Mouse (Mus musculus): ENCODE results near the gene Mrpl22. TPM values are rescaled to one million over a fixed set of nuclear protein-coding genes. Genes with fewer than 3 reads are reported as not detected.
"Not testable (repeated sequence)": the region's sequence is repeated elsewhere in the genome, so short reads cannot be mapped to it uniquely, and the experiment has no call there.

Mrpl22 gene
- polyA plus RNA-seq, 1 experiment: 62.0 TPM

DNA sequence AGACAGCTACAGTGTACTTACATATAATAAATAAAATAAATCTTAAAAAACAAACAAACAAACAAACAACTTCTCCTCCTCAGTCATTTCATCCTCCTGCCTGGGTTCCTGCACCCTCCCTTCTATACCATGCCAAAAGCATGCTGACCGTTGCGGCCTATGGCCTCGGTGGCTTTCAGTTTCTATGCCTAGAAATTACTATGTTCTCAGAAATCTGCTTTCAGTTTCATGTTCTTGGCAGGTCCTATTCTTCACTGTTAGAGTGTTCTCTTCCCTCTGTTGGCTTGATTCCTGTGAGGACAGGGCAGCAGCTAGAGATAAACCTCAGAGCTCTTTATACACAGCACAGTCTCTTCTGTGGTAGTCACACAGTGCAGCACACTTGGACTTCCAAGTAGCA lies 12.1 kb downstream of the Mrpl22 start:
- H3K27me3 ChIP-seq (ENCODE audit: control insufficient read depth, insufficient read depth, low read length): no peaks in the 10 kb centered on the region
- H3K4me1 ChIP-seq (ENCODE audit: control insufficient read depth, insufficient read depth, low read length): no peaks in the 10 kb centered on the region
- no peak for DNase-seq
- TF ChIP-seq POLR2A (IDR thresholded peaks at IDR 0.05; ENCODE audit: borderline replicate concordance, insufficient read depth, low read length) (no peak), CTCF (IDR thresholded peaks at IDR 0.05; ENCODE audit: borderline replicate concordance, insufficient read depth, low read depth, low read length) (no peak)
- H3K27ac ChIP-seq (ENCODE audit: insufficient read depth, low read length): no peak overlapping the region
- WGBS: 86% methylated on average over 3 of the region's 3 CpGs
- no peak overlapping the region for H3K4me3 ChIP-seq (replicated peaks; ENCODE audit: insufficient read depth, low read depth, low read length)

DNA sequence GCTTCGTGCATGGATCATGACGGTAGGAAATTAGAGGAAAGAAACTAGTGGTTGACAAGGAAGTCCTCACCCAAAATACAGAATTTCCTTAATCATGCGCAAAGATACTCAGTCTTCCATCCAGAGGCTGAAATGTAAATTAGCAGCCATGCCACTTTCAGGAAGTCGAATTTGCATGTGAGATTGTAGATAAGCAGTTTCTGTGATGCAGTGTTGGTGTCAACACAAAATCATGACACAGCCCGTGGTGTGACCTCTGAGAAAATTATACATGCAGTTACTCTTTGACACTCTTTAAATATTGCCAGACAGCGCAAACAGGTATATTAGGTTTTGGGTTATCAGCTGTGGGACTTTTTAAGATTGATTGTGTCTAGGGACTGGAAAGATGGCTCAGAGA lies 18.2 kb downstream of the Mrpl22 start:
- H3K4me3 ChIP-seq (replicated peaks; ENCODE audit: insufficient read depth, low read depth, low read length): no peak overlapping the region
- WGBS: 94% methylated on average over 6 of the region's 6 CpGs

DNA sequence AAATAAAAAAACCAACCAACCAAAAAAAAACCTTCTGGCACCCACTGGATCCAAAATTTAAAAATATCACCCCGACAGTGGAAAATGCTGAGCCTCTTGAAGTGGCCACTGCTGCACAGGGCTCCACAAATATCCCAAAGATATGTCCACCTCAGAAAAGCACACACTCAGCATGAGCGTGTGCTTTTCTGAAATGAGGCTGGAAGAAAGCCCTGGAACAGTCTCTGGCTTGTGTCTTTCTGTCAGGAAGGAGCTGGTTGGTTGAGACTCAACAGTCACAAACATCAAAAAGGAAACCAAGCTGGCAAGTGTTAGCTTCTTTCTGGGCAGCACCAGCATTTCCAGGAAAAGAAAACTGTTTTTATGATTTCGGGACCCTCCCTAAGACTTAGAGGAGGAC lies 21.9 kb downstream of the Mrpl22 start:
- H3K4me1 ChIP-seq (ENCODE audit: control insufficient read depth, insufficient read depth, low read length): peaks cover 5% of the 10 kb centered on the region
- WGBS: 18% methylated on average over 3 of the region's 3 CpGs
- no peak overlapping the region for H3K4me3 ChIP-seq (replicated peaks; ENCODE audit: insufficient read depth, low read depth, low read length)
- H3K27ac ChIP-seq (ENCODE audit: insufficient read depth, low read length): peak overlapping the region; percentile 56; the same call in 1 of the 2 replicates
- no peak for TF ChIP-seq CTCF (IDR thresholded peaks at IDR 0.05; ENCODE audit: borderline replicate concordance, insufficient read depth, low read depth, low read length)
- TF ChIP-seq POLR2A (IDR thresholded peaks at IDR 0.05; ENCODE audit: borderline replicate concordance, insufficient read depth, low read length): no peak
- H3K27me3 ChIP-seq (ENCODE audit: control insufficient read depth, insufficient read depth, low read length): no peaks in the 10 kb centered on the region
- DNase-seq: peak; percentile 23 to 63

More for the DNA sequence above, 18.2 kb downstream of the Mrpl22 start:
- no peaks in the 10 kb centered on the region for H3K27me3 ChIP-seq (ENCODE audit: control insufficient read depth, insufficient read depth, low read length)
- DNase-seq: no peak
- TF ChIP-seq CTCF (IDR thresholded peaks at IDR 0.05; ENCODE audit: borderline replicate concordance, insufficient read depth, low read depth, low read length) (no peak), POLR2A (IDR thresholded peaks at IDR 0.05; ENCODE audit: borderline replicate concordance, insufficient read depth, low read length) (no peak)
- no peak overlapping the region for H3K27ac ChIP-seq (ENCODE audit: insufficient read depth, low read length)
- H3K4me1 ChIP-seq (ENCODE audit: control insufficient read depth, insufficient read depth, low read length): peaks cover 5% of the 10 kb centered on the region

DNA sequence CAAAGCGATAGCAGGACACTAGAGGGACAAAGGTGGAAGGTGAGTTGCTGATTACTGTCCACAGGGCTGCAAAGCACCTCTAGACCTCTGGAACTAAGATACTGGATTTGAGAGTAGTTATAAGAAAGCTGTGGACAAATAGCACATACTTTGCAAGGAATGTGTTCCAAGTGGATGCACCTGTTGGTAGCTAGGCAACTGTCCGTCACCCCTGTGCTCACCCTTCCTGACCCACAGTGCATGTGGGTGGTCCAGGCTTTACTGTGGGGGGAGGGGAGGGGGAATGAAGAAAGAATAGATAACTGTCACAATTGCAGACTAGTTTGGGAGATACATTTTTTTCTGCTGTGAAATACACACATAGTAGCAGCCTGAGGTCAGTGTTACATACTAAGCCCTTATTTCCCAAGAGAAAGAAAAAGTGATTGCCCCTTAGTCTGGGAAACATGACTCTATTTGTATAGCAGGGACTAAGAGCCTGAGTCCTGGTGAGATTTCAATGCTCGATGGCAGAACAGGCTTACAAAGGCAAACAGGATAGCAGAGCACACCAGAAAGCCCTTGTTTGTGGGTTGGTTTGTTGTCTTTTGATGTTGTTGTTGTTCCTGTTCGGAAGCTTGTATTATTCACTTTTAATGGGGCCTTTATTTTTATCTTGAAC lies 22.5 kb downstream of the Mrpl22 start:
- 62% methylated on average over 4 of the region's 4 CpGs for WGBS
- H3K27me3 ChIP-seq (ENCODE audit: control insufficient read depth, insufficient read depth, low read length): no peaks in the 10 kb centered on the region
- no peak overlapping the region for H3K27ac ChIP-seq (ENCODE audit: insufficient read depth, low read length)
- peaks cover 5% of the 10 kb centered on the region for H3K4me1 ChIP-seq (ENCODE audit: control insufficient read depth, insufficient read depth, low read length)
- DNase-seq: no peak
- no peak for TF ChIP-seq POLR2A (IDR thresholded peaks at IDR 0.05; ENCODE audit: borderline replicate concordance, insufficient read depth, low read length)
- no peak for TF ChIP-seq CTCF (IDR thresholded peaks at IDR 0.05; ENCODE audit: borderline replicate concordance, insufficient read depth, low read depth, low read length)
- H3K4me3 ChIP-seq (replicated peaks; ENCODE audit: insufficient read depth, low read depth, low read length): no peak overlapping the region

DNA sequence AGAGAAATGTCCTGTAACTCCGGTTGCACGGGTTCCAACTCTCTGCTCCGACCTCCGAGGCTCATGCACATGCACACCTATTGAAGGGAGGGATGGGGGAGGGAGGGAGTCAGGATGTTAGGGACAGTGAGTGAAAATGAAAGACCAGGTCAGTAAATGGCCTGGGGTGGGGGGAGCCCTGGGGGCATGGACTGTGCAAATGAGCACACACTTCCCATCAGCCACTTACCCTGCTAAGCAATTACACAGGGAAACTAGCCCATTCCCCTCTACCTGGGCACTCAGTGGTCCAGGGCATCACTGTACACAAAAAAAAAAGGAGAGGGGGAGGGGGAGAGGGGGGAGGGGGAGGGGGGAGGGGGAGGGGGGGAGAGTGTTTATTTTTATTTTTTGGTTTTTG lies 27.2 kb downstream of the Mrpl22 start:
- no peaks in the 10 kb centered on the region for H3K27me3 ChIP-seq (ENCODE audit: control insufficient read depth, insufficient read depth, low read length)
- DNase-seq: no peak
- no peak overlapping the region for H3K4me3 ChIP-seq (replicated peaks; ENCODE audit: insufficient read depth, low read depth, low read length)
- 90% methylated on average over 4 of the region's 4 CpGs for WGBS
- no peak overlapping the region for H3K27ac ChIP-seq (ENCODE audit: insufficient read depth, low read length)
- TF ChIP-seq CTCF (IDR thresholded peaks at IDR 0.05; ENCODE audit: borderline replicate concordance, insufficient read depth, low read depth, low read length) (no peak), POLR2A (IDR thresholded peaks at IDR 0.05; ENCODE audit: borderline replicate concordance, insufficient read depth, low read length) (no peak)
- peaks cover 8% of the 10 kb centered on the region for H3K4me1 ChIP-seq (ENCODE audit: control insufficient read depth, insufficient read depth, low read length)

DNA sequence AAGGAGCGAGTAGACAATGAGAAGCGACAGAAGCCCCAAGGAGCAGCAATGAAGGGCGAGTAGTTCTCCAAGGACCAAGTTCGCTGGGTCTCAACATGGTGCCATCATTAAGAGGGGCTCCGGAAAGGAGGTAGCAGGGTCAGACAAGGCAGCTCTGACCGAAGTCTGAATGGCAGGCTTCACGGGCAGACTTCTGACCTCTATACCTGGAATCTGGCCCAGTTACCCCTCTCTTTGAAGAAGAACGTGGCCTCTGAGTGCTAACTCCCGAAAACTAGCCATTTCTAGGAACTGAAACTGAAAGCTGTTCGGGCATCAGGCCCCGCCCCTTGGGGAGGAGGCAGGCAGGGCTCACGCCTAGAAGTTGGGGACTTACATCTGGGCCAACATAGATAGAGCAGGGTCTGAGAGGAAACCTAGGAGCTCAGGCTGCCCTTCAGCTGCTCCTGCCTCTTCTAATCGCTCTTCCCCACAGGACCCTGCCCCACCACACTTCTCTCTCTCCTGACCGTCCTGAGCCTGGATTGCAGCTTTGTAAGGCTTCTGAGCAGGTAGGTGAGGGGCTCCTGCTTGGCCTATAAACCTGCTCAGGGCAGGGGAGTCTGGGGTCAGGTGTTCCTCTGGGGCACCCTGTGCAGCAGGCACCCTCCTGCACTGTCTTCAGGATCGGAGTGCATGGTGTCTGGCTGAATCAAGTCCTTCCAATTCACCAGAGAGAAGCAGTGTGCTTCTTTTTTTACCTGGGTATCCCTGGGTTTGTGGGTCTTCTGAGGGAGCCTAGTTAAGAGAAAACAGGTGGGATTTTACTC lies 28.0 kb downstream of the Mrpl22 start, which contains the start of the genes Igtp and Irgm2:
Gene Igtp, plus strand, starts transcription at position 328 of the 809 bp plus-strand sequence.
Gene Irgm2, plus strand, starts transcription at position 390 of the 809 bp plus-strand sequence.
- peak within 1 kb of the TSS; percentile 72 for H3K4me3 ChIP-seq (replicated peaks; ENCODE audit: insufficient read depth, low read depth, low read length)
- H3K27me3 ChIP-seq (ENCODE audit: control insufficient read depth, insufficient read depth, low read length); H3K27ac ChIP-seq (ENCODE audit: insufficient read depth, low read length); H3K4me1 ChIP-seq (ENCODE audit: control insufficient read depth, insufficient read depth, low read length): not testable (repeated sequence)
- 6% methylated on average over 14 of the region's 15 CpGs for WGBS
- DNase-seq: peak; percentile 21 to 23

DNA sequence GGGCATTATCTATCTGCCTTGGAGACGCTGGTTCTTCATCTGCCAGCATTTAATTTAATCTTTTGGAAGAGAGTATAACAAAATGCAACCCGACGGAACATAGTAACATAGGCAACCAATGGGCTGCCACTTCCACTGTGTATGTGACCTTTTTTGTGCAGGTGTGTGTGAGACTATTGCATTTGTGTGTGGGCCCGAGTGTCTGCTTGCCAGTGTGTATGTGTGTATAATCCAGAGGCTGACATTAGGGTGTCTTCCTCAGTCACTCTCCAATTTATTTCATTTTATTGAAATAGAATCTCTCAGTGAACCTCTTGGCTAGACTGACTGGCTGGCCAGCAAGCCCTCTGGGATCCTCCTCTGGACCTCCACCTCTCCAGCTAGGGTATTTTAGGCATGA lies 28.8 kb downstream of the Mrpl22 start:
- Histone ChIP-seq H3K27ac (ENCODE audit: insufficient read depth, low read length) (no peak overlapping the region), H3K4me3 (replicated peaks; ENCODE audit: insufficient read depth, low read depth, low read length) (no peak overlapping the region), H3K27me3 (ENCODE audit: control insufficient read depth, insufficient read depth, low read length) (no peaks in the 10 kb centered on the region), H3K4me1 (ENCODE audit: control insufficient read depth, insufficient read depth, low read length) (peaks cover 3% of the 10 kb centered on the region; the same call in 1 of the 2 replicates)
- 93% methylated on average over 4 of the region's 4 CpGs for WGBS
- DNase-seq: no peak
- TF ChIP-seq CTCF (IDR thresholded peaks at IDR 0.05; ENCODE audit: borderline replicate concordance, insufficient read depth, low read depth, low read length) (no peak), POLR2A (IDR thresholded peaks at IDR 0.05; ENCODE audit: borderline replicate concordance, insufficient read depth, low read length) (no peak)

DNA sequence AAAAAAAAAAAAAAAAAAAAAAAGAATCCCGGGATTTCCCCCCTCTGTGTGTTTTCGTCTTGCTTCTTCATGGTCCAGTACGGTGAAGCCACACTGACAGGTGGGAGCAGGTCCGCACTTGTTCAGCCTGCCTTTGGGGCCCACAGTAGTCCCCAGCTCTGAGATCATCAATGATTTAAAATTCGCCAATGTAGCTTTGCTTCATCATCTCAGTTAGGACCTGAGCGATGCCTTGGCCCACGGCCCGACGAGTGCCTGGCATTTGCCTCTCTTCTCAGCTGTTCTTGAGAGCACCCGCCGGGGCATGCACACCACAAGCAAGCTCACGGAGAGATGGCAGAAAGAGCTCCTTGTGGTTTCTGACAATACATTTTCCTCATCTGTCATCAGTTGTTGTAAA lies 29.6 kb downstream of the Mrpl22 start:
- Histone ChIP-seq H3K27ac (ENCODE audit: insufficient read depth, low read length) (no peak overlapping the region), H3K27me3 (ENCODE audit: control insufficient read depth, insufficient read depth, low read length) (no peaks in the 10 kb centered on the region), H3K4me3 (replicated peaks; ENCODE audit: insufficient read depth, low read depth, low read length) (no peak overlapping the region), H3K4me1 (ENCODE audit: control insufficient read depth, insufficient read depth, low read length) (peaks cover 3% of the 10 kb centered on the region; the same call in 1 of the 2 replicates)
- WGBS: 35% methylated on average over 12 of the region's 12 CpGs
- TF ChIP-seq POLR2A (IDR thresholded peaks at IDR 0.05; ENCODE audit: borderline replicate concordance, insufficient read depth, low read length) (no peak), CTCF (IDR thresholded peaks at IDR 0.05; ENCODE audit: borderline replicate concordance, insufficient read depth, low read depth, low read length) (no peak)
- no peak for DNase-seq
